Mouse (Mus musculus): Measurements from ENCODE around the gene Efcab6.

- TF ChIP-seq CTCF (IDR thresholded peaks at IDR 0.05; ENCODE audit: extremely low read depth, insufficient read depth, low read length) = no peak
- TF ChIP-seq POLR2A (IDR thresholded peaks at IDR 0.05; ENCODE audit: extremely low read depth, insufficient read depth, low read length) = no peak
Observed at GRCm38 (mm10) chr15:83840950-83841719, 224.0 kb downstream of the Efcab6 start.
